Mouse (Mus musculus): Measurements from ENCODE around the gene Pop7. TPM values are rescaled to one million over a fixed set of nuclear protein-coding genes. Genes with fewer than 3 reads are reported as not detected.

Gene Pop7
- polyA plus RNA-seq, 1 experiment from 2014 or later = 52.7 TPM

GRCm38 (mm10) chr5:137487616-137488015 lies 14.7 kb downstream of the Pop7 start:
- Histone ChIP-seq H3K4me1 (replicated peaks) (peaks cover 25% of the 10 kb centered on the region), H3K9me3 (no peaks in the 10 kb centered on the region), H3K9ac (replicated peaks) (no peak overlapping the region), H3K27ac (no peak overlapping the region), H3K27me3 (peaks cover 19% of the 10 kb centered on the region), H3K36me3 (no peaks in the 10 kb centered on the region), H3K4me3 (replicated peaks) (no peak overlapping the region), H3K4me2 (no peak overlapping the region)
- WGBS = 85% methylated on average over 7 of the region's 7 CpGs
- ATAC-seq (ENCODE audit: insufficient number of reproducible peaks, insufficient read depth, low FRiP score, low TSS enrichment, low read depth) = no peak

- Histone ChIP-seq H3K9me3 (no peaks in the 10 kb centered on the region), H3K27me3 (peaks cover 19% of the 10 kb centered on the region), H3K4me2 (peak overlapping the region; percentile 71), H3K9ac (replicated peaks) (peak overlapping the region; percentile 61), H3K27ac (no peak overlapping the region), H3K4me1 (replicated peaks) (peaks cover 16% of the 10 kb centered on the region), H3K4me3 (replicated peaks) (peak overlapping the region; percentile 38), H3K36me3 (no peaks in the 10 kb centered on the region)
- ATAC-seq (ENCODE audit: insufficient number of reproducible peaks, insufficient read depth, low FRiP score, low TSS enrichment, low read depth) = no peak
- WGBS = 2% methylated on average over 17 of the region's 17 CpGs
These were observed 16.5 kb downstream of the Pop7 start for GRCm38 (mm10) chr5:137485851-137486155.

GRCm38 (mm10) chr5:137485071-137485850 lies 17.1 kb downstream of the Pop7 start:
- no peak overlapping the region for H3K27ac ChIP-seq
- no peak for ATAC-seq (ENCODE audit: insufficient number of reproducible peaks, insufficient read depth, low FRiP score, low TSS enrichment, low read depth)
- H3K4me2 ChIP-seq = peak overlapping the region; percentile 71
- H3K4me1 ChIP-seq (replicated peaks) = peaks cover 16% of the 10 kb centered on the region
- no peaks in the 10 kb centered on the region for H3K9me3 ChIP-seq
- H3K4me3 ChIP-seq (replicated peaks) = peak overlapping the region; percentile 38
- no peaks in the 10 kb centered on the region for H3K36me3 ChIP-seq
- H3K27me3 ChIP-seq = peaks cover 19% of the 10 kb centered on the region
- WGBS = 7% methylated on average over 30 of the region's 30 CpGs
- peak overlapping the region; percentile 61 for H3K9ac ChIP-seq (replicated peaks)

- no peak overlapping the region for H3K9ac ChIP-seq (replicated peaks)
- peaks cover 16% of the 10 kb centered on the region for H3K4me1 ChIP-seq (replicated peaks)
- H3K9me3 ChIP-seq = no peaks in the 10 kb centered on the region
- ATAC-seq (ENCODE audit: insufficient number of reproducible peaks, insufficient read depth, low FRiP score, low TSS enrichment, low read depth) = no peak
- no peak overlapping the region for H3K4me2 ChIP-seq
- 31% methylated on average over 8 of the region's 8 CpGs for WGBS
- H3K27me3 ChIP-seq = peaks cover 19% of the 10 kb centered on the region
- H3K27ac ChIP-seq = no peak overlapping the region
- H3K36me3 ChIP-seq = no peaks in the 10 kb centered on the region
- H3K4me3 ChIP-seq (replicated peaks) = no peak overlapping the region
These were observed 20.4 kb downstream of the Pop7 start for GRCm38 (mm10) chr5:137481897-137482296.

GRCm38 (mm10) chr5:137481138-137481537 lies 21.2 kb downstream of the Pop7 start:
- Histone ChIP-seq H3K36me3 (no peaks in the 10 kb centered on the region), H3K27ac (no peak overlapping the region), H3K4me1 (replicated peaks) (peaks cover 13% of the 10 kb centered on the region), H3K4me2 (no peak overlapping the region), H3K9me3 (no peaks in the 10 kb centered on the region), H3K9ac (replicated peaks) (no peak overlapping the region), H3K27me3 (peaks cover 12% of the 10 kb centered on the region; the same call in 1 of the 2 replicates), H3K4me3 (replicated peaks) (no peak overlapping the region)
- ATAC-seq (ENCODE audit: insufficient number of reproducible peaks, insufficient read depth, low FRiP score, low TSS enrichment, low read depth) = no peak

GRCm38 (mm10) chr5:137476964-137477363 lies 25.4 kb downstream of the Pop7 start, which contains the start of gene Zan:
TSS of gene Zan (minus strand) at chr5:137477064.
- Histone ChIP-seq H3K4me2 (no peak within 1 kb of the TSS), H3K27me3 (no peaks in the 10 kb centered on the region), H3K9ac (replicated peaks) (no peak within 1 kb of the TSS), H3K9me3 (no peaks in the 10 kb centered on the region), H3K4me1 (replicated peaks) (no peaks in the 10 kb centered on the region), H3K36me3 (no peaks in the 10 kb centered on the region), H3K27ac (no peak within 1 kb of the TSS), H3K4me3 (replicated peaks) (no peak within 1 kb of the TSS)
- 84% methylated on average over 5 of the region's 5 CpGs for WGBS
- no peak for ATAC-seq (ENCODE audit: insufficient number of reproducible peaks, insufficient read depth, low FRiP score, low TSS enrichment, low read depth)

- Histone ChIP-seq H3K4me3 (replicated peaks) (no peak overlapping the region), H3K4me2 (no peak overlapping the region), H3K9me3 (no peaks in the 10 kb centered on the region), H3K9ac (replicated peaks) (no peak overlapping the region), H3K27me3 (no peaks in the 10 kb centered on the region), H3K27ac (no peak overlapping the region), H3K36me3 (no peaks in the 10 kb centered on the region), H3K4me1 (replicated peaks) (no peaks in the 10 kb centered on the region)
- ATAC-seq (ENCODE audit: insufficient number of reproducible peaks, insufficient read depth, low FRiP score, low TSS enrichment, low read depth) = no peak
- 33% methylated on average over 2 of the region's 2 CpGs for WGBS
These were observed 28.0 kb downstream of the Pop7 start for GRCm38 (mm10) chr5:137474351-137474750.

- Histone ChIP-seq H3K36me3 (no peaks in the 10 kb centered on the region), H3K4me1 (replicated peaks) (no peaks in the 10 kb centered on the region), H3K27me3 (no peaks in the 10 kb centered on the region), H3K9ac (replicated peaks) (no peak overlapping the region), H3K4me2 (no peak overlapping the region), H3K27ac (no peak overlapping the region), H3K4me3 (replicated peaks) (no peak overlapping the region), H3K9me3 (no peaks in the 10 kb centered on the region)
- ATAC-seq (ENCODE audit: insufficient number of reproducible peaks, insufficient read depth, low FRiP score, low TSS enrichment, low read depth) = no peak
- 73% methylated on average over 5 of the region's 5 CpGs for WGBS
These were observed 29.9 kb downstream of the Pop7 start for GRCm38 (mm10) chr5:137472252-137472904.

GRCm38 (mm10) chr5:137466946-137467345 lies 35.4 kb downstream of the Pop7 start:
- Histone ChIP-seq H3K4me2 (no peak overlapping the region), H3K4me3 (replicated peaks) (no peak overlapping the region), H3K36me3 (no peaks in the 10 kb centered on the region), H3K9ac (replicated peaks) (no peak overlapping the region), H3K27me3 (peaks cover 4% of the 10 kb centered on the region; the same call in 1 of the 2 replicates), H3K9me3 (no peaks in the 10 kb centered on the region; the same call in 1 of the 2 replicates), H3K4me1 (replicated peaks) (no peaks in the 10 kb centered on the region), H3K27ac (no peak overlapping the region)
- WGBS = 92% methylated on average over 6 of the region's 6 CpGs
- no peak for ATAC-seq (ENCODE audit: insufficient number of reproducible peaks, insufficient read depth, low FRiP score, low TSS enrichment, low read depth)

GRCm38 (mm10) chr5:137465049-137465448 lies 37.3 kb downstream of the Pop7 start:
- H3K4me2 ChIP-seq = no peak overlapping the region
- no peaks in the 10 kb centered on the region for H3K4me1 ChIP-seq (replicated peaks)
- WGBS = 50% methylated on average over 3 of the region's 3 CpGs
- ATAC-seq (ENCODE audit: insufficient number of reproducible peaks, insufficient read depth, low FRiP score, low TSS enrichment, low read depth) = no peak
- H3K9ac ChIP-seq (replicated peaks) = no peak overlapping the region
- no peak overlapping the region for H3K4me3 ChIP-seq (replicated peaks)
- H3K27me3 ChIP-seq = peaks cover 4% of the 10 kb centered on the region; the same call in 1 of the 2 replicates
- no peak overlapping the region for H3K27ac ChIP-seq
- H3K36me3 ChIP-seq = no peaks in the 10 kb centered on the region
- no peaks in the 10 kb centered on the region; the same call in 1 of the 2 replicates for H3K9me3 ChIP-seq

GRCm38 (mm10) chr5:137455866-137456591 lies 46.3 kb downstream of the Pop7 start:
- Histone ChIP-seq H3K36me3 (no peaks in the 10 kb centered on the region), H3K4me3 (replicated peaks) (no peak overlapping the region), H3K27ac (no peak overlapping the region), H3K9ac (replicated peaks) (no peak overlapping the region), H3K9me3 (no peaks in the 10 kb centered on the region), H3K4me2 (no peak overlapping the region), H3K27me3 (0 out of 2 replicates have a peak, but pooled peaks cover 3% of the 10 kb centered on the region), H3K4me1 (replicated peaks) (no peaks in the 10 kb centered on the region)
- no peak for ATAC-seq (ENCODE audit: insufficient number of reproducible peaks, insufficient read depth, low FRiP score, low TSS enrichment, low read depth)
- WGBS = 44% methylated on average over 7 of the region's 7 CpGs

Measured in limb, embryonic 12.5 days (tissue).